Mouse (Mus musculus): ENCODE data around the gene Srpk2.

DNA sequence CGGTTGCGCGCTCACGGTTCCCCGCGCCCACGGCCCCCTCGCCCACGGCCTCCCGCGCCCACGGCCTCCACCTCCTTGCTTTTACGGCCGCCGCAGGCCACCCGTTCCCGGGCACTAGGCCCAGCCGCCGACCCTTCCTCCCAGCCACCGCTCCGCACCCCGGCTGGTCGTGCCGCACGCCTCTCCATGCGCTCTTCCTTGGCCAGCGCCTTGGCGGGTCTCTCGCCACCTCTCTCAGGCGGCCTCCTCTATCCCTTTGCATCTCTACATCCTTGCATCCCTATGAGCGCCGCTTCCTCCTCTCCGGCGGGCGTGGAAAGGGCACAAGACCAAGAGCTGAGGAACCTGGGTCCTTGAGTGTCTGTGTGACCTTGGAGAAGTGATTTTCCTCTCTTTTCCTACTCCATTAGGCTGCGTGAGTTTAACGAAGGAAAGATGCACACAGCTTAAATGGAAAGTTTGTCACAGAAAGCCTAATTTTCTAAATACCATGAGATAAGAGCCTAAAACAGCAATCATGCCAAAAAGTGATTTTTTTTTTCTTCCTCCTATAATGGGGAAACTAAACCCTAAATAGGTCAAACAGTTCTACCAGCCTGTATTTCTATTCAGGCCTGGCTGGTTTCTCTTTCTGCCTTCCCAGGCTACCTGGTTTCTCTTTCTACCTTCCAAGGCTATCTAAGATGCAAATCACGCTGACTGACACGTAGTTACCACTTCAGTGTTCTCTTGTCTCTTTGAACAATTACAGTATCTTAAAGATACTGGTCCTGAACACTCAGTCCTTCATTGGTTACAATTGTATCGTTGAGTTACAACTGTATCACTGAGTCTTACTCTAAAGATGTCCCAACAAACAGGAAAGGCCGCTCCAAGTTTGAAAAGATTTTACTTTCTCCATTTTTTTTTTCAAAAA is 8.0 kb downstream of the Srpk2 start:
- TF ChIP-seq CTCF (IDR thresholded peaks at IDR 0.05), result no peak
- no peak for TF ChIP-seq POLR2A (IDR thresholded peaks at IDR 0.05; ENCODE audit: insufficient read depth, low read depth, low read length)
- no peak for TF ChIP-seq EP300 (IDR thresholded peaks at IDR 0.05; ENCODE audit: insufficient read depth, low read depth, low read length)

All from heart, adult 2 months (tissue).